Mouse (Mus musculus): ENCODE results near the gene Urad.

Gene Urad

GRCm38 (mm10) chr5:147322183-147322582 is at the start of gene Urad:
Urad (minus strand) TSS chr5:147322440.
- DNase-seq, result no peak

- no peak for DNase-seq
These were observed 48.0 kb upstream of the Urad start for GRCm38 (mm10) chr5:147370276-147370675.

GRCm38 (mm10) chr5:147368221-147368620 is 46.0 kb upstream of the Urad start:
- DNase-seq, result no peak

GRCm38 (mm10) chr5:147365995-147366765 is 43.9 kb upstream of the Urad start:
- no peak for DNase-seq

GRCm38 (mm10) chr5:147363054-147363453 is 40.8 kb upstream of the Urad start:
- DNase-seq, result no peak

- no peak for DNase-seq
These were observed 36.2 kb upstream of the Urad start for GRCm38 (mm10) chr5:147358481-147358880.

GRCm38 (mm10) chr5:147357536-147357935 is 35.3 kb upstream of the Urad start:
- DNase-seq, result no peak

GRCm38 (mm10) chr5:147356260-147357055 is 34.2 kb upstream of the Urad start:
- DNase-seq, result no peak

GRCm38 (mm10) chr5:147355788-147356187 is 33.5 kb upstream of the Urad start:
- no peak for DNase-seq

GRCm38 (mm10) chr5:147354985-147355384 is 32.7 kb upstream of the Urad start:
- no peak for DNase-seq

GRCm38 (mm10) chr5:147354161-147354780 is 32.0 kb upstream of the Urad start:
- no peak for DNase-seq

- no peak for DNase-seq
These were observed 29.7 kb upstream of the Urad start for GRCm38 (mm10) chr5:147351931-147352330.

GRCm38 (mm10) chr5:147345981-147346380 is 23.7 kb upstream of the Urad start:
- DNase-seq, result no peak

GRCm38 (mm10) chr5:147343904-147344303 is 21.7 kb upstream of the Urad start:
- DNase-seq, result no peak

- no peak for DNase-seq
These were observed 20.7 kb upstream of the Urad start for GRCm38 (mm10) chr5:147342901-147343300.

GRCm38 (mm10) chr5:147340741-147341414 is 18.6 kb upstream of the Urad start:
- DNase-seq, result no peak

GRCm38 (mm10) chr5:147339560-147339959 is 17.3 kb upstream of the Urad start:
- no peak for DNase-seq

GRCm38 (mm10) chr5:147338967-147339366 is 16.7 kb upstream of the Urad start:
- DNase-seq, result no peak

GRCm38 (mm10) chr5:147332711-147333110 is 10.5 kb upstream of the Urad start:
- no peak for DNase-seq

GRCm38 (mm10) chr5:147331547-147331946 is 9.3 kb upstream of the Urad start:
- no peak for DNase-seq

- no peak for DNase-seq
These were observed 7.7 kb upstream of the Urad start for GRCm38 (mm10) chr5:147329946-147330345.

- DNase-seq, result no peak
These were observed 5.4 kb upstream of the Urad start for GRCm38 (mm10) chr5:147327636-147328035.

GRCm38 (mm10) chr5:147325931-147326330 is 3.7 kb upstream of the Urad start:
- DNase-seq, result no peak

All from kidney, adult 11 months (tissue).